Mouse (Mus musculus) intestine, postnatal 0 days (tissue): ENCODE results near the gene Cnih2. TPM values are rescaled to one million over a fixed set of nuclear protein-coding genes. Genes with fewer than 3 reads are reported as not detected.

ENCODE experiments used
- ATAC-seq: fragments of 200-750 bp; cut with Nextera tagmentation; 2 replicates; pipeline ENCODE4 v1.8.0; 2017; ENCODE audit warnings: mild to moderate bottlenecking, moderate TSS enrichment, moderate library complexity
- H3K27ac ChIP-seq: fragments of 300-500 bp; sonication (generic); 2 replicates; pipeline ENCODE4 v1.5.1; 2014; ENCODE audit warnings: mild to moderate bottlenecking, low read depth, low read length, moderate library complexity
- H3K27me3 ChIP-seq: fragments of 300-500 bp; sonication (generic); replicated peaks from 2 replicates; pipeline ENCODE4 v1.6.1; 2014; ENCODE audit warnings: low read length, mixed read lengths; ENCODE audit not compliant: control insufficient read depth, insufficient read depth
- H3K36me3 ChIP-seq: fragments of 300-500 bp; sonication (generic); 2 replicates; pipeline ENCODE4 v1.6.1; 2014; ENCODE audit warnings: mild to moderate bottlenecking, moderate library complexity; ENCODE audit not compliant: control insufficient read depth, insufficient read depth
- H3K4me1 ChIP-seq: fragments of 300-500 bp; sonication (generic); replicated peaks from 2 replicates; pipeline ENCODE4 v1.6.1; 2014; ENCODE audit warnings: antibody characterized with exemption, low read length, mixed read lengths; ENCODE audit not compliant: control insufficient read depth, insufficient read depth
- H3K4me2 ChIP-seq: fragments of 300-500 bp; sonication (generic); replicated peaks from 2 replicates; pipeline ENCODE4 v1.6.1; 2014; ENCODE audit warnings: low read depth, mild to moderate bottlenecking, moderate library complexity
- H3K4me3 ChIP-seq: fragments of 300-500 bp; sonication (generic); 2 replicates; pipeline ENCODE4 v1.5.1; 2014; ENCODE audit warnings: low read depth, low read length
- H3K9ac ChIP-seq: fragments of 300-500 bp; sonication (generic); 2 replicates; pipeline ENCODE4 v1.6.1; 2014; ENCODE audit warnings: mild to moderate bottlenecking, low read depth, low read length
- H3K9me3 ChIP-seq: fragments of 300-500 bp; sonication (generic); 2 replicates; pipeline ENCODE4 v1.6.1; 2016; ENCODE audit warnings: mixed run types; ENCODE audit not compliant: control insufficient read depth
- CTCF ChIP-seq: sonication (generic); IDR thresholded peaks from 2 replicates; pipeline ENCODE4 v1.5.1; 2016; ENCODE audit warnings: low read depth, mild to moderate bottlenecking, control low read depth, antibody characterized with exemption, moderate library complexity
- WGBS: fragments of 180-500 bp; shearing (Covaris S2); extraction: QIAGEN DNeasy Blood & Tissue Kit; methylation state at CpG from one replicate; pipeline ENCODE4 v1.1.7; 2014; 5-methylcytosine and 5-hydroxymethylcytosine counted together
- polyA plus RNA-seq: library from polyadenylated mRNA; unstranded; fragments of >200 nt; fragmentation: Nextera tagmentation; extraction: Ambion mirVana; gene quantifications from 2 replicates; pipeline ENCODE4 v1.2.1, GENCODE M21; 2015

Cnih2 gene
- polyA plus RNA-seq, 1 experiment from 2014 or later = 5.6 TPM

GRCm38 (mm10) chr19:5052166-5052822, 46.0 kb downstream of the Cnih2 start:
- no peak overlapping the region for H3K9ac ChIP-seq
- no peak overlapping the region for H3K4me2 ChIP-seq
- TF ChIP-seq CTCF = no peak

DNA sequence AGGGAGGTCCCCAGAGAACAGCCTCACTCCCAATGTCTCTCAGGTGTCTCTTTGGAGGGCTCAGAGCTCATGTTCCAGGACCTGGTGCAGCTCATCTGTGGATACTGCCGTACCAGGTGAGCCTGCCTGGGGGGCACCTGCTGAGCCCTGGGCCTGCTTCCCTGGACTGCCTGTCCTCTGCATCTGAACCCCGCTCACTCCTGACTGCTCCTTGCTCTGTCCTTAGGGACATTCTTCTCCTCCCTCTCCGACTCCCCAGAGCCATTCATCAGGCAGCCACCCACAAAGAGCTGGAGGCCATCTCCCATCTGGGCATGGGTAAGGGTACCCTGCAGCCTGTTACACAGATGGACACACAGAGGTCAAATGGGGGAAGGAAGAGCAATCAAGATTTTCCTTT, 46.8 kb downstream of the Cnih2 start:
- H3K4me1 ChIP-seq = no peaks in the 10 kb centered on the region
- H3K9ac ChIP-seq = no peak overlapping the region
- H3K36me3 ChIP-seq = peaks cover 27% of the 10 kb centered on the region
- no peaks in the 10 kb centered on the region for H3K9me3 ChIP-seq
- H3K27ac ChIP-seq = no peak overlapping the region
- no peak for ATAC-seq
- H3K27me3 ChIP-seq = no peaks in the 10 kb centered on the region
- H3K4me2 ChIP-seq = peak overlapping the region; percentile 60
- H3K4me3 ChIP-seq = 0 out of 2 replicates have a peak overlapping the region, but pooled peaks have one; percentile 34
- WGBS = 67% methylated on average over 3 of the region's 3 CpGs
- no peak for TF ChIP-seq CTCF

More at GRCm38 (mm10) chr19:5052166-5052822, 46.0 kb downstream of the Cnih2 start:
- Histone ChIP-seq H3K9me3 (no peaks in the 10 kb centered on the region), H3K27ac (no peak overlapping the region), H3K36me3 (peaks cover 20% of the 10 kb centered on the region), H3K4me1 (no peaks in the 10 kb centered on the region), H3K4me3 (no peak overlapping the region), H3K27me3 (no peaks in the 10 kb centered on the region)
- 57% methylated on average over 24 of the region's 25 CpGs for WGBS
- ATAC-seq = no peak

GRCm38 (mm10) chr19:5051031-5051430, 47.3 kb downstream of the Cnih2 start:
- WGBS = 7% methylated on average over 17 of the region's 17 CpGs
- Histone ChIP-seq H3K4me2 (peak overlapping the region; percentile 60), H3K36me3 (peaks cover 30% of the 10 kb centered on the region), H3K9ac (no peak overlapping the region; the same call in 1 of the 2 replicates), H3K9me3 (no peaks in the 10 kb centered on the region), H3K4me3 (peak overlapping the region; percentile 34), H3K27ac (no peak overlapping the region), H3K27me3 (no peaks in the 10 kb centered on the region), H3K4me1 (no peaks in the 10 kb centered on the region)
- ATAC-seq = no peak
- no peak for TF ChIP-seq CTCF

GRCm38 (mm10) chr19:5050047-5050905, 48.0 kb downstream of the Cnih2 start, which contains the start of gene Rin1:
Rin1 (plus strand) TSS chr19:5050481.
- WGBS = 21% methylated on average over 13 of the region's 14 CpGs
- H3K4me3 ChIP-seq = peak within 1 kb of the TSS; percentile 34
- H3K36me3 ChIP-seq = peaks cover 30% of the 10 kb centered on the region
- no peaks in the 10 kb centered on the region for H3K9me3 ChIP-seq
- H3K27me3 ChIP-seq = no peaks in the 10 kb centered on the region
- peak within 1 kb of the TSS; percentile 60 for H3K4me2 ChIP-seq
- no peak within 1 kb of the TSS for H3K27ac ChIP-seq
- no peak within 1 kb of the TSS; the same call in 1 of the 2 replicates for H3K9ac ChIP-seq
- ATAC-seq = peak; percentile 76
- TF ChIP-seq CTCF = peak; percentile 72
- no peaks in the 10 kb centered on the region for H3K4me1 ChIP-seq

- no peaks in the 10 kb centered on the region for H3K27me3 ChIP-seq
- peaks cover 30% of the 10 kb centered on the region for H3K36me3 ChIP-seq
- H3K27ac ChIP-seq = no peak overlapping the region
- H3K4me3 ChIP-seq = no peak overlapping the region
- 87% methylated on average over 6 of the region's 6 CpGs for WGBS
- TF ChIP-seq CTCF = no peak
- no peaks in the 10 kb centered on the region for H3K9me3 ChIP-seq
- H3K9ac ChIP-seq = no peak overlapping the region
- H3K4me2 ChIP-seq = no peak overlapping the region
- no peaks in the 10 kb centered on the region for H3K4me1 ChIP-seq
- no peak for ATAC-seq
Observed at GRCm38 (mm10) chr19:5049325-5049724, 49.0 kb downstream of the Cnih2 start.
